Mouse (Mus musculus): ENCODE data around the gene Napsa.

Gene Napsa

DNA sequence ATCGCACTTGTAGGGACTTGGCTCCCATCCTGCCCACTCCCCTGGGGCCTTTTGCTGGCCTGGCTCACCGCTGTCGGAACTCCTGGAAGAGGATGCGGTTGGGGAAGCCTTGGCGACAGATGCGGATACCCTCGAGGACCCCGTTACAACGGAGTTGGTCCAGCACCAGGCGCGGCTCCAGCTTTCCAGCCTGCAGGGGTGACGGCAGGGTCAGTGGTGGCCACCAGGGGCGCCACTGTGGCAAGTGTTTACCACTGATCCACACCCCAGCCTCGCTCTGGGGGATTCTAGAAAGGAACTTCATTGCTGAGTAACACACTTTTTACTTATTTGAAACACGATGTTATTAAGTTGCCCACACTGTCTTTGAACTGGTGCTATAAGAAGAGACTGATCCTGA, 61.2 kb downstream of the Napsa start:
- DNase-seq = no peak
